Mouse (Mus musculus): ENCODE measurements around the gene Ltb4r2.

DNA sequence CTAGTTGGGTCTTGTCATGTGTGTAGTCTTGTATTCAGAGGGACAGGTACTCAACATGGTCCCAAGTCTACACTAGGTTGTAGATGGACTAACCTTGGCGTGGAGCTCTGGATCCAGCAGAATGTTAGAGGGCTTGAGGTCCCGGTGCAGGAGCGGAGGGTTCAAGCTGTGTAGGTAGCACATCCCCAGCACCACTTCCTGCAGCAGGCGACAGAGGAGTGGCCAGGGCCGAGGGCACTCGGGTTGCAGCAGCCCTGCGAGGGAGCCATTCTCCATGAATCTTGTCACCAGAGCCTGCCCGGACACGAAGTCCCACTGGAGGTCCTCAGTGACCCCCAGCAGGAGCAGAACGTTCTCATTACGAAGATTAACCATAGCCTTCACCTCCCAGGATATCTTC lies 26.5 kb downstream of the Ltb4r2 start:
- TF ChIP-seq CTCF (conservative IDR thresholded peaks at IDR 0.05; ENCODE audit: low read length) (no peak), NANOG (IDR thresholded peaks at IDR 0.05; ENCODE audit: borderline replicate concordance, low read length) (no peak), POU5F1 (IDR thresholded peaks at IDR 0.05; ENCODE audit: borderline replicate concordance, low read length) (no peak)
